Mouse (Mus musculus) stomach, embryonic 14.5 days (tissue): ENCODE results near the gene Olfr356. TPM values are rescaled to one million over a fixed set of nuclear protein-coding genes. Genes with fewer than 3 reads are reported as not detected.

Experiments
- ATAC-seq: fragments of 200-750 bp; cut with Nextera tagmentation; 2 replicates; pipeline ENCODE4 v1.8.0; 2017; ENCODE audit warnings: low read depth, moderate TSS enrichment; ENCODE audit not compliant: insufficient number of reproducible peaks, insufficient read depth, low FRiP score
- H3K27ac ChIP-seq: fragments of 300-500 bp; sonication (generic); 2 replicates; pipeline ENCODE4 v1.5.1; 2014; ENCODE audit warnings: mild to moderate bottlenecking, low read length, moderate library complexity, mixed read lengths
- H3K27me3 ChIP-seq: fragments of 300-500 bp; sonication (generic); 2 replicates; pipeline ENCODE4 v1.6.1; 2014; ENCODE audit warnings: low read length, control low read depth, mixed read lengths; ENCODE audit not compliant: control insufficient read depth, insufficient read depth
- H3K36me3 ChIP-seq: fragments of 300-500 bp; sonication (generic); 2 replicates; pipeline ENCODE4 v1.6.1; 2014; ENCODE audit warnings: mild to moderate bottlenecking, control low read depth, low read length, moderate library complexity, mixed read lengths; ENCODE audit not compliant: control insufficient read depth, insufficient read depth
- H3K4me1 ChIP-seq: fragments of 300-500 bp; sonication (generic); 2 replicates; pipeline ENCODE4 v1.6.1; 2014; ENCODE audit warnings: low read length, control low read depth, mixed read lengths; ENCODE audit not compliant: control insufficient read depth, insufficient read depth
- H3K4me2 ChIP-seq: fragments of 300-500 bp; sonication (generic); replicated peaks from 2 replicates; pipeline ENCODE4 v1.6.1; 2014; ENCODE audit warnings: low read depth, low read length, control low read depth
- H3K4me3 ChIP-seq: fragments of 300-500 bp; sonication (generic); 2 replicates; pipeline ENCODE4 v1.5.1; 2014; ENCODE audit warnings: low read depth, low read length, control low read depth
- H3K9ac ChIP-seq: fragments of 300-500 bp; sonication (generic); replicated peaks from 2 replicates; pipeline ENCODE4 v1.6.1; 2014; ENCODE audit warnings: low read depth, mild to moderate bottlenecking, control low read depth, low read length, moderate library complexity, mixed read lengths
- H3K9me3 ChIP-seq: fragments of 300-500 bp; sonication (generic); 2 replicates; pipeline ENCODE4 v1.6.1; 2016; ENCODE audit warnings: low read depth, low read length, control low read depth; ENCODE audit not compliant: control insufficient read depth
- WGBS: fragments of 180-500 bp; shearing (Covaris S2); extraction: QIAGEN DNeasy Blood & Tissue Kit; methylation state at CpG from one replicate; pipeline ENCODE4 v1.1.7; 2014; 5-methylcytosine and 5-hydroxymethylcytosine counted together
- polyA plus RNA-seq: library from polyadenylated mRNA; unstranded; fragments of >200 nt; fragmentation: Nextera tagmentation; extraction: Ambion mirVana; gene quantifications from 2 replicates; pipeline ENCODE4 v1.2.1, GENCODE M21; 2014

Olfr356 gene
- not detected in 2 replicates for polyA plus RNA-seq

DNA sequence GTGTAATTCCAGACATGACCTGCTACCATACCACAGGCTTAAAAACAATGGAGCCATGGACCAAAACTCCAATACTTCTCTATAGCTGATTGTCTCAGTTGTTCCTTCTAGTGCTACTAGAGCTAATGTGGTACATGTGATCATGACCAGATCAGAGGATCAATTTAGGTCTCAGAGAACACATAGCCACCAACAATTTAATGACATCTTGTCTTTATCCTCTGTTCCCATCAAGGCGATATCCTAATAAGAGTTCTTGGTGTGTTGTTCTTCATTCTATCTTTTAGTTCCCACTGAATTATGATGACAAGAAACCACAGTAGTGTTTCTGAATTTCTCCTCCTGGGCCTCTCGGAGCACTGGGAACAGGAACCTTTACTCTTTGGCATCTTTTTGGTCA lies at the start of gene Olfr356:
Olfr356 (plus strand) TSS at position 301 of the 400 bp plus-strand sequence.
- H3K36me3 ChIP-seq: no peaks in the 10 kb centered on the region
- H3K4me1 ChIP-seq: no peaks in the 10 kb centered on the region
- no peak within 1 kb of the TSS for H3K27ac ChIP-seq
- ATAC-seq: no peak
- no peaks in the 10 kb centered on the region for H3K27me3 ChIP-seq
- no peak within 1 kb of the TSS for H3K4me2 ChIP-seq
- WGBS: 86% methylated on average over 2 of the region's 2 CpGs
- no peak within 1 kb of the TSS for H3K4me3 ChIP-seq
- H3K9ac ChIP-seq: no peak within 1 kb of the TSS
- H3K9me3 ChIP-seq: no peaks in the 10 kb centered on the region

DNA sequence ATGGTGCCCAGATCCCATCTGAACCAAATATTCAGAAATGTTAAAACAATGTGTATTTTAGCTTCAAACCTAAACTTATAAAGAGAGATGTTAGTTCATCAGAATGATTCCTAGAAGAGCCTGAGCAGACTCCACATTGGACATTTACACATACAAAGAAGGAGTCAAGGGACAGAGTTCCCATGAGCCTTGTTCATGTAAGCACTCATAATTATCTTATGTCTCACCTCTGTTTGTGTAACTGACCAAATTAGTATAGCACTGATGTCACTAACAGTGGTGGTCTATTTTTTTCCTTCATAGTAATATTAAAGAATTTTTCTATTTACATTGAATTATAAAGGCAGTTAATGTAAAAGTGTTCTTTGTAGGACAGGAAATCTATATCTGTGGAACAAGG lies 44.1 kb upstream of the Olfr356 start, which contains the start of gene Olfr353:
Olfr353 (minus strand) TSS at position 101 of the 400 bp plus-strand sequence.
- no peaks in the 10 kb centered on the region for H3K27me3 ChIP-seq
- no peak within 1 kb of the TSS for H3K27ac ChIP-seq
- no peak within 1 kb of the TSS for H3K4me3 ChIP-seq
- H3K9ac ChIP-seq: no peak within 1 kb of the TSS
- no peaks in the 10 kb centered on the region for H3K4me1 ChIP-seq
- no peaks in the 10 kb centered on the region for H3K36me3 ChIP-seq
- H3K4me2 ChIP-seq: no peak within 1 kb of the TSS
- no peaks in the 10 kb centered on the region for H3K9me3 ChIP-seq
- ATAC-seq: no peak

DNA sequence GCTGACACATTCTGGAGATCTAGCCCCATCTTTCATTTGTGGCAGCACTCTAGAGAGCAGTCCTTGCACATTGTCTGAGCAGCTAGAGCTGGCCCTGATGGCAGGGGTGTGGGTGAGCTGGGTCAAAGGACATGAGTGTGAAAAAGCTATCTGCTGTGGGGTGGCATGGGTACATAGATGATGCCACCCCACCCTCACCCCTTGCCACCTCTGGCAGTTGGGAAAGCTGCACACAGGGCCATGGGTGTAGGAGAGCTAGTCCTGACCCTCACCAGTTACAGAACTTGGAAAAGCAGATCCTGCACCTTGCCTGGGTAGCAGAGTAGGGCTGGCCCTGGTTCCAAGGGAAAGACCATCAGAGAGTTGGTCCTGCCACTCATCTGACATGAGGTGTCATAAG lies 39.8 kb upstream of the Olfr356 start:
- 0 out of 2 replicates have a peak, but pooled peaks cover 3% of the 10 kb centered on the region for H3K9me3 ChIP-seq
- H3K4me1 ChIP-seq: no peaks in the 10 kb centered on the region
- no peak overlapping the region for H3K4me3 ChIP-seq
- ATAC-seq: no peak
- H3K36me3 ChIP-seq: no peaks in the 10 kb centered on the region
- no peak overlapping the region for H3K4me2 ChIP-seq
- H3K9ac ChIP-seq: no peak overlapping the region
- no peak overlapping the region for H3K27ac ChIP-seq
- H3K27me3 ChIP-seq: no peaks in the 10 kb centered on the region

DNA sequence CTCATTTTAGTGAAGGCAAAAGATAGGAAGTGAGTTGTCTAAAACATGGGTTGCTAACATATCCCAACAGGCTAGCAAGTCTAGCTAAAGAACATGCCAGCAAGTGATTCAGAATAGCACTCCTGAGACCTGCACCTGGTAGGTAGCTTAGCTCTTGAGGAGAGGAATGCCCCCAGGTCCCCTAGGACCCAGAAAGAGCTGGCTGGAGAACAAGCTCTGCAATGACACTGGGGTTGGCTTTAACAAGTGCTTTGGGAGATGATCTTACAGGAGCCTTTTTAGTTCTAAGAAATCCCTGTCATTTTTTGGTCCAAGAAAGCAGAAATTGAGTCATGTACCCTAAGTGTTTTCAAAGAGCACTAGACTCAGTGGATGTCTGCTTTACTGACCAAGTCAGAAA lies 31.5 kb upstream of the Olfr356 start, which contains the start of gene Olfr354:
Olfr354 (plus strand) TSS at position 301 of the 400 bp plus-strand sequence.
- Histone ChIP-seq H3K27ac (no peak within 1 kb of the TSS), H3K9ac (no peak within 1 kb of the TSS), H3K27me3 (no peaks in the 10 kb centered on the region), H3K36me3 (no peaks in the 10 kb centered on the region), H3K4me1 (no peaks in the 10 kb centered on the region), H3K4me2 (no peak within 1 kb of the TSS), H3K9me3 (no peaks in the 10 kb centered on the region), H3K4me3 (no peak within 1 kb of the TSS)
- no peak for ATAC-seq

DNA sequence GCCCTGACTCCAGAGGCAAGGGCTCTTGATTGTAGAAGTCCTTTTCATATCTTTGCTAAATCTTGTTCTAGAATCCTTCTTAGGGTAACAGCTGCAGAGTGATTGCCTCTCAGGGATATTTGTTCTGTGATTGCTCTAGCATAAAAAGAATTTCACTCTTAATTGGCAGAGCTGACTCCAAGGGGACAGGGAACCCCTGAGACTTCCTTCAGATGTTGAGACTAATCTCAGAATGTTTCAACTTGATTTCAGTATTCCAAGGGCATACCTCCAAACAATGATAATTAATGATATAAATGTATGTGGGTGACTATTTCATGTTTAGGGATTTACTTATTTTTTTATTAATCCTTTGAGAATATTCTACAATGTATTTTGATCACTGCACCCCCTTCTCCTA lies 8.1 kb upstream of the Olfr356 start, which contains the start of gene Olfr355:
Olfr355 (minus strand) TSS at position 101 of the 400 bp plus-strand sequence.
- Histone ChIP-seq H3K4me3 (no peak within 1 kb of the TSS), H3K4me1 (no peaks in the 10 kb centered on the region), H3K36me3 (no peaks in the 10 kb centered on the region), H3K9me3 (no peaks in the 10 kb centered on the region; the same call in 1 of the 2 replicates), H3K27ac (no peak within 1 kb of the TSS), H3K27me3 (no peaks in the 10 kb centered on the region), H3K9ac (no peak within 1 kb of the TSS), H3K4me2 (no peak within 1 kb of the TSS)
- ATAC-seq: no peak

Other genes with a start within 250 kb of the Olfr356 start
- not detected in 2 replicates for gene Olfr347, start 205.2 kb upstream of the Olfr356 start, polyA plus RNA-seq
- not detected in 2 replicates for gene Olfr348, start 152.8 kb upstream of the Olfr356 start, polyA plus RNA-seq
- not detected in 2 replicates for gene Olfr50, start 146.6 kb upstream of the Olfr356 start, polyA plus RNA-seq
- not detected in 2 replicates for gene Olfr3, start 120.1 kb upstream of the Olfr356 start, polyA plus RNA-seq
- gene Olfr350, start 90.8 kb upstream of the Olfr356 start, polyA plus RNA-seq: not detected in 2 replicates
- not detected in 2 replicates for gene Olfr351, start 74.5 kb upstream of the Olfr356 start, polyA plus RNA-seq
- gene Olfr352, start 68.7 kb upstream of the Olfr356 start, polyA plus RNA-seq: not detected in 2 replicates
- not detected in 2 replicates for gene Olfr353, start 44.2 kb upstream of the Olfr356 start, polyA plus RNA-seq
- not detected in 2 replicates for gene Olfr354, start 31.4 kb upstream of the Olfr356 start, polyA plus RNA-seq
- not detected in 2 replicates for gene Olfr355, start 8.2 kb upstream of the Olfr356 start, polyA plus RNA-seq
- gene Olfr357, start 56.7 kb downstream of the Olfr356 start, polyA plus RNA-seq: not detected in 2 replicates
- gene Olfr358, start 72.2 kb downstream of the Olfr356 start, polyA plus RNA-seq: not detected in 2 replicates
- not detected in 2 replicates for gene Olfr360, start 128.6 kb downstream of the Olfr356 start, polyA plus RNA-seq
- gene Olfr361, start 152.2 kb downstream of the Olfr356 start, polyA plus RNA-seq: not detected in 2 replicates
- gene Olfr362, start 180.8 kb downstream of the Olfr356 start, polyA plus RNA-seq: not detected in 2 replicates
- not detected in 2 replicates for gene Olfr364-ps1, start 202.2 kb downstream of the Olfr356 start, polyA plus RNA-seq